Mouse (Mus musculus) cerebellum, postnatal 4 days (tissue): ENCODE measurements around the gene Tssk4.

Experiments
- DNase-seq, 2 experiments: peaks; one replicate each; pipeline ENCODE4 v3.0.0; 2022; ENCODE audit warnings: low spot score in 2 of 2, mixed read lengths in 1 of 2

The Tssk4 gene

DNA sequence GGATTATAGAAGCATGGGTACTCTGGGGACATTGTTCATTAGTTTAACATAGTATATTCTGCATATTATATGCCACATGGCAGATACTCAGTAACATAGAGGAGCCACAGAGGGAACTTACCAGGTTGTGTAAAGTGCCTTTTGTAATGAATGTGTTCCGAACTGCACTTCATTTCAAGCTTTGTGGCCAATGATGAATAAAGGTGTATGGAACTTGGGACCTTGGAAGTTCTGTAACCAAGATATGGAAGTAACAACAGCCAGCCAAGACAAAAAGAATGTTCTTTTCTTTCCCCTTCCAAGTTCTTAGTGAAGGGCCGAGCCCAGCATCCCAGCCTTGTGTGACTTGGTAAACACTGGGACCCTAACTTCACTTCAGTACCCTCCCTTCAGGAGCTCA lies at the start of gene Tssk4:
Gene Tssk4 (plus strand): TSS at position 301 of the 400 bp plus-strand sequence.
- DNase-seq, result no peak

DNA sequence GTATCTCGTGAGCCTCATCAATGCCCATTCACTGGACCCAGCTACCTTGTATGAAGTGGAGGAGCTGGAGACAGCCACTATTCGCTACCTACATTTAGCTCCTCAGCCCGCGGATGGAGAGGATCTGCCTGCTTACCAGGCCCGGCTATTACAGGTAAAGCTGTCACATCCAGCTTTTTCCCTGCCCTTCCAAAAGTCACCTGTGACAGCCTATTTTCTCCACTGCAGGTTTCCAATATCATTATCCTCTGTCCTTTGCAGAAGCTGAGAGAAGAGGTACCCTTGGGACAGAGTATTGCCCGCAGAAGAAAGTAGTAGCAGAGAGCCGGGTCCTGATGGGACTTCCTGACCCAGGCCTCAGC lies 46.7 kb upstream of the Tssk4 start, which contains the start of gene Irf9:
Gene Irf9 (plus strand): TSS at position 301 of the 362 bp plus-strand sequence.
- DNase-seq, result no peak

DNA sequence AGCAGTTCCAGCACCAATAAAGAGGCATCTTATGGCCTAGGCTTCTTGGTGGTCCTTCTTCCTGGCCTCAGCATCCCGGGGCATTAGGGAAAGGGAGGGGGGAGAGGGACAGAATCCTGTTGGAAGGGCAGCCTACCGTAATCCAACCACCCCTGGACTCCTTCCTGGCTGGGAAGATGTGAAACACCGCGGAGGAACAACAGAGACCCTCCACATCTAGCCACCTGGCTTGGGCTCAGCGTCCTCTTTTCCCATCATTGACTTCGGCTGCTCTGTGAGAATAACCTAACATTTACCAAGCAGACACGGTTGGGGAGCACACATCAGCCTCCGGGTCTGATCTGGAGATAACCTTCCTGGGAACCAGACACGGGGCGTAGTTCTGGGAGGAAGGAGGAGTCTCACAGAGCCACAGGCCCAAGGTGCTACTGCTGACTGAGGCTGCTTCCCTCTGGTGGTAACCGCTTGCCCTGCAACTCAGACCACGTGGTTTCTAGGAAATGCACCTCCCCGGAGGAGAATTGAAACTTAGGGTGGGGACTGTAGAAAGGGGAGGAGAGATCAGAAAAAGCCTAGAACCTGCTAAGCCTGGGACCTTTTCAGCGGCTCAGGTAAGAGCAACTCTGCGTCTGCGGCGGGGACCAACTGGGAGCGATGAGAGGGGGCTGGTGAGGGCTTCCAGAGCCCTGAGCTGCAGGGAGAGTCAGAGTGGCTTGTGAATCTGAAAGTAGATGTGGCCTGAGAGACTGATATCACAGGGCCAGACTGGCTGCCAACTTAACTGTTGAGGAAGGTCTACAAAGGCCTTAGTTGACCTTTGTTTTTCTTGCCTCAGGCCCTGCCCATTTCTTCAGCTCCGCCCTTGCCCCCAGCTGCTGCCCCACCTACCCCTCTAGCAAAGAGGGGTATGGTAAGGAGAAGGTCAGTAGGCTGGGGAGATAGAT lies 46.1 kb upstream of the Tssk4 start:
- DNase-seq, result peak; percentile 77 to 83

DNA sequence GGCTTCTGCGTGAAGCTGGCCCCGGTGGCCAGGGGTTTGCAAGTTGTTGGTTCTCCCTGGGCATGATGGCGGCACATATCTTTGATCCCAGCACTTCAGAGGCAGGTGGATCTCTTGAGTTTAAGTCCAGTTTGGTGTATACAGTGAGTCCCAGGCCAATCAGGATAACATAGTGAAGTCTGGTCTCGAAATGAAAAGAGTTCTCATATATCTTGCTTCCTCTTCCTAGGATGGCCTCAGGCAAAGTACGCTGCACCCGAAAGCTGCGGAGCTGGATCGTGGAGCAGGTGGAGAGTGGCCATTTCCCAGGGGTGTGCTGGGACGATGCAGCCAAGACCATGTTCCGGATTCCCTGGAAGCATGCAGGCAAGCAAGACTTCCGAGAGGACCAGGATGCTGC lies 45.2 kb upstream of the Tssk4 start:
- DNase-seq, result no peak

DNA sequence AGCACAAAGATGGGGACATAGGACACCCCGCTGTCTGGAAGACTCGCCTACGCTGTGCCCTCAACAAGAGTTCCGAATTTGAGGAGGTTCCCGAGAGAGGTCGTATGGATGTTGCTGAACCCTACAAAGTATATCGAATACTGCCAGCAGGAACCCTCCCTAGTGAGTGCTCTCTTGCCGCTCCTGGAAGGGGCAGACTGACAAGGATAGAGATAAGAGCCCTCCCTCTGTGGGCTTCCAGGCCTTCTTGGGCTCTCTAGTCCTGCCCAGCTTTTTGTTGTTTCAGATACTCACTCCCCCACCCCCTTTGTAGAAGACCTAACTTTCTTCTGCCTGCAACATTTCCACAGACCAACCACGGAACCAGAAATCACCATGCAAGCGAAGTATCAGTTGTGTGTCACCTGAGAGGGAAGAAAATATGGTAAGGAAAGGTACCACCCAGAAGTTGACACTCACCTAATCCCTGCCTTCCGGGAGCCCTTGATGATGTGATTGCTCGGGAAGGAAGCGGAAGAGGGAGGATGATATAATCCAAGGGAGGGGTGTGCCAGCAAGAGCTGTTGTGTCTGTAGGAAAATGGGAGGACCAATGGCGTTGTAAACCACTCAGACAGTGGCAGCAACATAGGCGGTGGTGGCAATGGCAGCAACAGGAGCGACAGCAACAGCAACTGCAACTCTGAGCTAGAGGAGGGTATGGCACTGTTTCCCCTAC lies 44.1 kb upstream of the Tssk4 start:
- DNase-seq, result no peak

DNA sequence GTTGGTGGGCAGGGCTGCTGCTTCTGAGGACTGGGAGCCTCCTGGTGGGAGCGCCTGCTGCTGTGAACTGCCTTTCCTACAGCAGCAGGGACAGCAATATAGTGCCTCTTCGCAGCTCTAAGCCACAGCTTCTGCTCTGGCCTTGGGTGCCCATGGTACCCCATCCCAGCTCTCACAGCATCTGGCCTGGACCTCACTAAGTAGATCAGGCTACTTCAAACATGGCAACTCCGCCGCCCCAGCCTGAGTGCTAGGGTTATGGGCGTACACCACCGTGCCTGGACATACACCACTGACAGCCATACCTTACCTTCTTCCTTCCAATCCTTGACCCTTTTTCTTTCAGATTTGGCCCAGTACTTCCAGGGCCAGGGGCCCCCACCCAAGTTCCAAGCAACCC lies 41.6 kb upstream of the Tssk4 start:
- DNase-seq, result no peak

DNA sequence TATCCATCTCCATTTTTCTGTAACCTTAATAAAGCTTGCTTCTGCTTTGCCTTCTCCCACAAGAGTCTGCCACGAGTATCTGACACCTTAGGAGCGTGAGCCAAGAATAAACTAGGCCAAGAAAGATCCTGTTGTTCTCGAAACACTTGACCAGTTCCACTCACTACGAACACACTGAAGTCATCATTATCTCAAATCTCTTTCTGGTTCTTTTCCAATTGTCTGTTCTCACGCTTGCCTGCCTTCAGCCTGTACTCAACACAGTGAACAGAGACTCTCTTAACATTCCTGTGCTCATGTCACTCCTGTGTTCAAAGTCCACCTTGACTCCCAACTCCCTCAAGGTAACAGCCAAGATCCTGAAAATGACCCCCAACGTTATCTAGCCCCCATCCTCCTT lies 36.6 kb upstream of the Tssk4 start:
- DNase-seq, result no peak

DNA sequence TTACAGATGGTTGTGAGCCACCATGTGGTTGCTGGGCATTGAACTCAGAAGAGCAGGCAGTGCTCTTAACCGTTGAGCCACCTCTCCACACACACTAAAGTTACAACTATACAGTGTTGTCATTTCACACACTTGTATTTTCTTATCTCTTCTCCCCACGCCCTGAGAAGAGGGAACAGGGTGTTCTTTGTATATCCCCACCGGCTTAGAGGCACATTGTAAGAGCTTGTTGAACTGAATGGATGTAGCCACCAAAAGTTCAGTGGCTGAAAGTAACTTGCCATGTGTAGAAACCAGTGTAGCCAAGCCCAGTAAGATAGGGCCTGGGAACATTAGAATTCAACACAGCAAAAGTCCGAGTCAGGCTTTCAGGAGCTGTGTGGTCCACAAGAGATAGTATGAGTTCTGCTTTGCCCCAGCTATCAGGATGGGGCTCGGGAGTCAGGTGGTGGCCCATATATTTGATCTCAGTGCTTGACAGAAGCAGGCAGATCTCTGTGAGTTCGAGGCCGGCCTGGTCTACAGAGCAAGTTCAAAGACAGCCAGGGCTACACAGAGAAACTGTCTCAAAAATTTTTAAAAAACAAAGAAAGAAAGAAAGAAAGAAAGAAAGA lies 35.3 kb upstream of the Tssk4 start:
- no peak for DNase-seq

DNA sequence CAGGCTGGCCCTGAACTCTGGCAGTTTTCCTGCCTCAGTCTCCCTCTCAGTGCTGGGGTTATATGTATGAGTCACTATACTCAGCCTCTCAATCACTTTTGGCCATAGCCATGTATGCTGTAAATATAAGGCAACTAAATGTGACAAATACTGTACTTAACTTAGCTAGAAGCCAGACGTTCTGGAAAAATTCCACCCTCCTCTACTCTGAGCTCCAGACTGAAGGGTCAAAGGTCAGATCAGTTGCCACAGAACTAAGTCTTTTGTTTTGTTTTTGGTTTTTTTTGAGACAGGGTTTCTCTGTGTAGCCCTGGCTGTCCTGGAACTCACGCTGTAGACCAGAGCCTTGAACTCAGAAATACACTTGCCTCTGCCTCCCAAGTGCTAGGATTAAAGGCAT lies 34.1 kb upstream of the Tssk4 start:
- no peak for DNase-seq

DNA sequence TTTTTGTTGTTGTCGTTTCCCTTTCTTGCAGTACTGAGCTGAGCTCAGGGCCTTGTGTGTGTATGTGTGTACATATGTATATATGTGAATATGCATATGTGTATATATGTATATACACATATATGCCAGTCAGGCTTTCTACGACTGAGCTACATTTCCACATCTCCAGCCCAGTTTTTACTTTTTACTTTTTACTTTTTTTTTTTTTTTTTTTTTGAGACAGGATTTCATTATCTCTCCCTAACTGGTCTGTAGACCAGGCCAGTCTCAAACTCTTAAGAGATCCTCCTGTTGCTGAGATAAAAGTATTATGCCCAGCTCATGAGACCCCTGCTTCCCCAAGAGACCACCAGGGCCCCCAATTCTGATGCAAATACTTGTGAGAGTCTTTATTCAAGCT lies 33.1 kb upstream of the Tssk4 start:
- no peak for DNase-seq

DNA sequence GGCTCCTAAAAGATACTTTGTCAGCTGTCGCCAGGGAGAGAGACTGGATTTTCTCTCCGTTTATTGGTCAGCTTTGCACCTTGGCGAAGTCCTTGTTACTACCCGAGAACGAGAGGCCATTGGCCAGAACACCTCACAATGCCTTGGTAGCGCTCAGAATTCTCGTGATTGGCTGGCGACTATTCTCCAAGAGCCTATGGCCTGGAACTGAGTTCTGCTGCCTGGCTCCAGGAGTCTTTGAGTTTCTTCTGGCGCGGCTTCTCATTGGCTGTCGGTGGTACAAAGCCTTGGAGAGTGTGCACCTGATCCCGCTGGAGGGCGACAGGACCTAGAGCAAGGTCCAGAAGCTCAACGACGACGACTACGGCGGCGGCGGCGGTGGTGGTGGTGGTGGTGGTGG lies 32.2 kb upstream of the Tssk4 start, which contains the start of gene Rec8:
Gene Rec8 (plus strand): TSS at position 216 of the 400 bp plus-strand sequence.
- no peak for DNase-seq

DNA sequence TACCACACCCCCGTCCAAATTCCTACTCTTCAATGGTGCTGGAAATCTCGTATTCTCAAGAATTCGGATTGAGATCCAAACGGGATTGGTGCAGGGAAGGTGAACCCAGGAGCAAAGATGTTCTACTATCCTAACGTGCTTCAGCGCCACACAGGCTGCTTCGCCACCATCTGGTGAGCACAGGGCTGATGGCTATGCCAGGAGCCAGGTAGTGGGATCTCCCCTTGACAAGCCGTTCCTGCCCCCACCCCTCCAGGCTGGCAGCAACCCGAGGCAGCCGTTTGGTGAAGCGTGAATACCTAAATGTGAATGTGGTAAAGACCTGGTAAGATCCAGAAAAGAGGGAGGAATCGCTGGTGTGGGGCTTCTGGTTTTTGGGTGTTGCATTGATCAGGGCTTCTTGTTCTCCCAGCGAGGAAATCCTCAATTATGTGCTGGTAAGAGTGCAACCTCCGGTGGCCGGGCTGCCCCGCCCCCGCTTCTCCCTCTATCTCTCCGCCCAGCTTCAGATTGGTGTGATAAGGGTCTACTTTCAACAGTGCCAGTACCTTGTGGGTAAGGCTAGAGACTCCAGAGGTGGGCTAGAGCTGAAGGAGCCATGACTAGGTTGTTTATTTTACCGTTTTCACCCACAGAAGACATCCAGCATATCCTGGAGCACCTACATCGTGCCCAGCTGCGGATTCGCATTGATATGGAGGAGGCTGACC lies 31.3 kb upstream of the Tssk4 start:
- DNase-seq, result no peak

DNA sequence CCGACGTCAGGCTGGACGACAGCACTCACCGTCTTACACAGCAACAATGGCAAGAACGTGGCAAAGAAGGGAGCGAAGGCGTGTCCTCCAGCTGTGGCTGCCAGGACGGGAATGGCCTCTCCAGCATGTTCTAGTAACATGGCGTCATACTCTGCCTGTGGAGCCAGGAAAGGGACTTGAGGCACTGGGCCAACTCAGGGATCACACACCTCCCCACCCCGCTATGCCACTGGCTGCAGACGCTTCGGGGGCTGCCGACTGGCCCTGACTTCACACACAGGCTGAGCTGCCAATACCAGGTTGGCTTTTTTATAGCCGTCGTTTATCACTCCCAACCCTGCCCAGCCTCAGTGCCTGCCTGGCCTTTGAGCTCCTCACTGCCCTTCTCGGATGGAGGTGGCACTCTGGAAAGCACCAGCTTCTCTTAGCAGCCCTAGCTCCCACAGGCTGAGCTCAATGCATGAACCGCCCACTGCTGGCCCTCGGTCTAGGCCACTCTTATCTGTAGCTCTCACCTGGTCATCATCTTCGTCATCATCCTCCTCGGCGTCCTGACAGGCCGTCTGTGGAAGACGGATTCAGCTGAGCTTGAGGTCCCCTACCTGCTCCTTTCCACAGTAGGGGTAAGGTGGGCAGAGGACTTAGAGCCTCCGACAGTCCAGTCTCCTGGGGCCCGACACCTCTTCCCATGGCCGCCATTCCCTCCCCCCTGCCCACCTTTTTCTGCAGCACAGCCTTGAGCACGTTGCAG lies 21.7 kb upstream of the Tssk4 start:
- no peak for DNase-seq

DNA sequence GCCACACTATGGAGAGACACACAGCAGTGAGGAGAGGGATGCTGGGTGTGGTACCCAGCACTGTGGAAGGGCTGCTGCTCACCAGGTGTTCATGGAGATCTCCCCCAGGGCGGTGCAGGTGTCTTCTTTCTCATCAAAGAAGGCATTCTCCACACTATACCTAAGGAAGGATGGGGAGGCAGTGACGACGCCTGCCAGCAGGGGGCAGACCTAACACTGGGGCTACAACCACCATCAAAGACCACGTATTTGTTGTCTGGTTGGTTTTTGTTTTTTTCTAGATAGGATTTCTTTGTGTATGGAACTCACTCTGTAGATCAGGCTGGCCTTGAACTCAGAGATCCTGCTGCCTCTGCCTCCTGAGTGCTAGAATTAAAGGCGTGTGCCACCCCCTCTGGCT lies 20.7 kb upstream of the Tssk4 start:
- no peak for DNase-seq

DNA sequence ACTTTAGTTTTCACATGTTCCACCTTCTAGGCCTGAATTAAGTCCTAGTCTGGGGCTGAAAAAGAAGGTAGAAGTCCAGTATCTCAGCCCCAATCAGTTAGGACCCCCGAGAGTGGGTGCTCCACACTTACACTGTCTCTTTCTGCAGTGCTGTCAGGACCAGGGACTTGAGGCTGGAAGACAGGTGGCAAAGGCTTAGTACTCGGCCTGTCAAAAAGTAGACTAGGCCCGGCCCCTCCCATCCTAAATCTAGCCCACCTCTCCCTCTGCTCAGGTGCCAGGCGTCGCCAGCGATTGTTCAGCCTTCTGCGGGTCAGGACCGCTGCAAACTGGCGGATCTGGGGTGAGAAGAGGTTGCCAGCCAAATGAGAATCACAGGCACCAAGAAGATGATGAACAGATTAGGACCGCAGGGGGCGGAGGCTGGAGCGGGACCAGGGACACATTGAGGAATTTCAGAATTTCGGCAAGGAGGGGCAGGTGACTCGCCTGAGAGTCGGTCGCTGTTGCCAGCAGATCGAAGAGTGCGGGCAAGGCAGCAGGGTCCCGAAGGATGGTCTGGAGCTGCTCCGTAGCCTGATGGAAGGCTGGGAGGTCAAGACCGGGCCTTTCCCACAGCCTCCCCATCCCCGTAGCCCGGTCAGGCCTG lies 15.0 kb upstream of the Tssk4 start:
- no peak for DNase-seq

DNA sequence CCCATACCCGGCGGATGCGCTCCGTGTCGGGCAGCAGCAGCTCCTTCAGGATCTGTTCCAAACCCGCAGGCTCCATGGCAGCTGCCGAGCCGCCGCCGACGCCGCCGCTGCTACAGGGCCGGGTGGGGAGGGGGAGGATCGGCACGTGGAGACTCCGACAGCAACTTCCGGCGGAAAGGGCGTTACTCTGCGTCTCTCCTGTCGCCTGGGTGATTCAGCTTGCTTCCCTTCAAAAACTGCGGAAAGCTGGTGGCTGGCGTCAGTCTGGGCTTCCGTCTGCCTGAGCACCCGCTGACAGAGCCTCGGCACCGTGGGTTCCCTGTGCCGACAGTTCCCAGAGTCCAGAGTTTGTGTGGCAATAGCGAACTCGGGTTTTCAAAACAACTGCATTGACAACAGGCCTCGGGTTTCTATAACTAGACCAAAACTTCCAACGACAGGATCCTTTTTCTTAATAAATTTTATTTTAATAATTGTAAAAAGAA lies 14.4 kb upstream of the Tssk4 start, which contains the start of gene Ipo4:
Gene Ipo4 (minus strand): TSS at position 435 of the 485 bp plus-strand sequence.
- DNase-seq, result peak; percentile 72 to 84

DNA sequence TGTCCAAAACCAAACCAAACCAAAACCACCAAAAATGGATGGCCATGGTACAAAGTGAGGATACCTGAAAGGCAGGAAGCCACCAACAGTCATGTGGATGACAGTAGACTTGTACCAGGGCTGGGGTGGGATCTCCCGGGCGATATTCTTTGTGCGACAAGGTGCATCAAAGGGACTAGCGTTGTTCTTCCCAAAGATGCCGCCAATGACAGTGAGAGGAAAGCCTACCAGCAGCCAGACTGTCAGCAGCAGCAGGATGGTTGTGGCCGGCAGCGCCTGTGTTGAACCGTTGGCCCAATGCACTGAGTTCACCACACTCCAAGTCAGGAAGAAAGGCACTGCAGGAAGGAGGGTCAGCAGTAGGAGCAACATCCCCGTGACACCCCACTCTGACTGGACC lies 12.2 kb upstream of the Tssk4 start, which contains the start of gene Gm49378:
Gene Gm49378 (minus strand): TSS at position 101 of the 400 bp plus-strand sequence.
- DNase-seq, result no peak

DNA sequence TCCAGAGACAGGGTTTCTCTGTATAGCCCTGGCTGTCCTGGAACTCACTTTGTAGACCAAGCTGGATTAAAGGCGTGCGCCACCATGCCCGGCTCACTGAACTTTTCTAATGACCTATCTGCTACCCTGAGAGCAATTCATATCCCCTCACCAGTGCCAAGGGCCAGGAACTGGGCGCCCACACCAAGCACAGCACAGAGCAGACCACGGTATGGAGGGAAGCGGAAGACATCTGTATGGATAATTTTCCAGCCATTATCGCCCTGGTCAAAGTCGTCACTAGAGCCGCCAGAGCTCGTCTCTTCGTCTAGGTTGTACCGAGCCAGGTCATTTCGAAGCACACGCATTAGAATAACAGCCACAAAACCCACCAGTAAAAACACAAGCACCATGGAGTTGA lies 9.2 kb upstream of the Tssk4 start:
- no peak for DNase-seq

DNA sequence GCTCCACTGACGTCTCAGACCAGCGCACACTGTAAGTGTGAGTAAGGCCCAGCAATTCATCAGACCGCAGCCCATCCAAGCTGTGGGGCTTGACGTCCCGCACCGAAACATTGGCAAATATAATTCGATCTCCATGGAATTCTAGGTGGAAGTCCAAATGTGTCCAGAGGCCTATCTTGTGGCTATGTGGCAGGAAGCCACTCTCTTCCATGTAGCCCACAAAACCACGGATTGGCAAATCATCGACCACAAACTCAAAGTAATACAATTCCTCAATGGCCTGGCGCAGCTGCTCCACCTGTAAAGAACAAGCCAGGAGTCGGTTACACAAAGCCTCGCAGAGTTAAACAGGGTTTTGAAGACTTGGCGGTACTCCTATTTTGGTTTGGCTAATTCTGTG lies 8.7 kb upstream of the Tssk4 start:
- DNase-seq, result no peak

DNA sequence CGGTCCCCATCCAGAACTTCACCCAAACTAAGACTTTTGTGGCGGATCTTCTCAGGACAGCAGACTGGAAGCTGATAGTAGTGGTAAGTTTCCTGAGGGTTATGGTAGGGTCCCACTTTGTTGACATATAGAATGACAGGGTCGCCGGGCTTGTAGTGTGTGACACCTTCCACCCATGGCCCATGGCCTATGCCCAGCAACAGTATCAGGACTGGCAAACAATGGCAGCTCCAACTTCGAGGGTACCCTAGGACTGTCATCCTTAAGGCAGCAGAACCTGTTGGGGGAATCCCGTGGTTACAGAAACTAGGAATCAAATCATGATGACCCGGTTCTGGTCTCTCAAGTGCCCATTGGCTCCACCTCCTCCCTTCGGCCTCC lies 7.3 kb upstream of the Tssk4 start:
- no peak for DNase-seq
